Mouse (Mus musculus): ENCODE data around the gene Comtd1.

DNA sequence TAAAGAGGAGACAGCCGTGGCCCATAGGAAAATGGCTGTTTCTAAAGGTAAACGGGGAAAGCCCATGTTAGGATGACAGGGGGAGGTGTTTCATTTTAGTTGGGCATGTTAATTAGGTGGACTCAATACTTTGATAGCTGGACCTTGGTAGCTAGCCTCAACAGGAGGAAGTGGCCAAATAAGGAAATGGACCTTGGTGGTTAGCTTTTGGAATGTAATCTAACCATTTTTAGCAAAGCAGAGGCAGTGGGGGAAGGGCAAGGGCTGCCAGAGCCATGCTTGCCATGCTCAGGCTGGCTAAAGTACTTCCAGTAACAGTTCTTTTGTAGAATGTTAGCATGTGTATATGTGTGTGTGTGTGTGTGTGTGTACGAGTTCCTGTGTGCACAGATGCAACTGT, 34.9 kb downstream of the Comtd1 start:
- TF ChIP-seq POLR2A (IDR thresholded peaks at IDR 0.05; ENCODE audit: control insufficient read depth, extremely low read depth, insufficient read depth, low read length, poor library complexity) (no peak), CTCF (IDR thresholded peaks at IDR 0.05; ENCODE audit: borderline replicate concordance, control insufficient read depth, extremely low read depth, insufficient read depth, low read length, poor library complexity) (no peak)

Data from thymus, adult 2 months (tissue).